ENCODE assay signal across 8 mouse cellular contexts in the genomic region with DNA sequence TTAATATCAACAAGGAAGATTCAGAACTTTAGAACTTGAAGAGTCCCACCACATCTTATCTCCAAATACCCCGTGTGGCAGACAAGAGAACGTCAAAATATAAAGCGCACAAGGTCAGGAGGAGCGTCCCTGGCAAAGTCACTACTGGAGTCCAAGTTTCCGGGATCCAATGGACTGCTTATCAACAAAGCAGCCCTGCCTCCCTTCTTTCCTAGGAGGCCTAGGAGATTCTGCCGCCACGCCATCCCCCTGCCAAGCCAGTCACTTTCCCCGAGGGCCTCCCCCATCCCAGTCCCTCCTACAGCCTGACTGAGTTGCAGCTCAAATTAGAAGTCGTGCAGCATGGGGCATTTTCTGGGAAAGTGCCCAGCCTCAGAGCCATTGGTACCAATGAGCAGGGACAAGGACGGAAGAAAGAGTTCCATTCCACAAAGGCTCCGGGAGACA. TPM values are rescaled to one million over a fixed set of nuclear protein-coding genes. Genes with fewer than 3 reads are reported as not detected.
DNase-seq lines count a peak whose midpoint lies in the region; ATAC-seq and TF ChIP-seq lines count a peak whose summit lies in the region.

No protein-coding gene starts in this region.

- no peaks in the 10 kb centered on the region for H3K9me3 ChIP-seq in megakaryocyte, embryonic 14.5 days
- no peaks in the 10 kb centered on the region for H3K9me3 ChIP-seq in embryonic facial prominence, embryonic 12.5 days
- H3K9me3 ChIP-seq in heart, embryonic 11.5 days (replicated peaks; ENCODE audit: control insufficient read depth, low read length): no peaks in the 10 kb centered on the region
- H3K9me3 ChIP-seq in kidney, postnatal 0 days (replicated peaks; ENCODE audit: low read length): no peaks in the 10 kb centered on the region
- H3K9me3 ChIP-seq in liver, embryonic 16.5 days (replicated peaks; ENCODE audit: control insufficient read depth, low read length): no peaks in the 10 kb centered on the region

- H3K27ac ChIP-seq in embryonic facial prominence, embryonic 12.5 days: 0 out of 2 replicates have a peak overlapping the region, but pooled peaks have one; percentile 32
- H3K27ac ChIP-seq in heart, embryonic 11.5 days (ENCODE audit: low read depth, low read length): peak overlapping the region; percentile 82
- H3K27ac ChIP-seq in kidney, postnatal 0 days: peak overlapping the region; percentile 79
- H3K27ac ChIP-seq in liver, embryonic 16.5 days (ENCODE audit: low read length): peak overlapping the region; percentile 78

- H3K4me2 ChIP-seq in embryonic facial prominence, embryonic 12.5 days (replicated peaks): peak overlapping the region; percentile 81
- peak overlapping the region; percentile 92 for H3K4me2 ChIP-seq in heart, embryonic 11.5 days
- peak overlapping the region; percentile 85 for H3K4me2 ChIP-seq in kidney, postnatal 0 days (ENCODE audit: low read length)
- peak overlapping the region; percentile 95 for H3K4me2 ChIP-seq in liver, embryonic 16.5 days (ENCODE audit: low read depth, low read length)

- peaks cover 2% of the 10 kb centered on the region for H3K36me3 ChIP-seq in megakaryocyte, embryonic 14.5 days (replicated peaks; ENCODE audit: low read length)
- no peaks in the 10 kb centered on the region for H3K36me3 ChIP-seq in embryonic facial prominence, embryonic 12.5 days
- H3K36me3 ChIP-seq in heart, embryonic 11.5 days (ENCODE audit: control insufficient read depth, insufficient read depth, low read length): no peaks in the 10 kb centered on the region
- H3K36me3 ChIP-seq in kidney, postnatal 0 days (ENCODE audit: insufficient read depth, low read length): no peaks in the 10 kb centered on the region
- no peaks in the 10 kb centered on the region for H3K36me3 ChIP-seq in liver, embryonic 16.5 days (ENCODE audit: control insufficient read depth, insufficient read depth)

- peak overlapping the region; percentile 99 for H3K4me3 ChIP-seq in megakaryocyte, embryonic 14.5 days (replicated peaks)
- H3K4me3 ChIP-seq in embryonic facial prominence, embryonic 12.5 days: peak overlapping the region; percentile 69
- peak overlapping the region; percentile 77 for H3K4me3 ChIP-seq in heart, embryonic 11.5 days (ENCODE audit: low read depth, low read length)
- peak overlapping the region; percentile 69 for H3K4me3 ChIP-seq in kidney, postnatal 0 days (replicated peaks; ENCODE audit: low read depth, low read length)
- H3K4me3 ChIP-seq in liver, embryonic 16.5 days (ENCODE audit: low read depth, low read length): peak overlapping the region; percentile 83

- no peak for ATAC-seq in megakaryocyte, adult 5-6 weeks (ENCODE audit: poor library complexity, severe bottlenecking)
- no peak for ATAC-seq in embryonic facial prominence, embryonic 12.5 days (ENCODE audit: insufficient number of reproducible peaks, insufficient read depth, low FRiP score, low TSS enrichment)
- ATAC-seq in heart, embryonic 11.5 days (replicated peaks; ENCODE audit: insufficient number of reproducible peaks, low FRiP score, low TSS enrichment): no peak
- ATAC-seq in kidney, postnatal 0 days (replicated peaks; ENCODE audit: low FRiP score, low read depth): no peak
- ATAC-seq in liver, embryonic 16.5 days (ENCODE audit: low read depth): no peak

- DNase-seq in kidney, postnatal 0 days (ENCODE audit: low spot score): peak; percentile 30
- DNase-seq in ovary, postnatal 36 days (ENCODE audit: low spot score): peak; percentile 49
- DNase-seq in urinary bladder, postnatal 14 days (ENCODE audit: low spot score): no peak

- no peaks in the 10 kb centered on the region for H3K27me3 ChIP-seq in megakaryocyte, embryonic 14.5 days (replicated peaks)
- no peaks in the 10 kb centered on the region for H3K27me3 ChIP-seq in embryonic facial prominence, embryonic 12.5 days
- no peaks in the 10 kb centered on the region for H3K27me3 ChIP-seq in heart, embryonic 11.5 days (ENCODE audit: control insufficient read depth, insufficient read depth, low read length)
- no peaks in the 10 kb centered on the region for H3K27me3 ChIP-seq in kidney, postnatal 0 days (ENCODE audit: insufficient read depth, low read length)
- no peaks in the 10 kb centered on the region for H3K27me3 ChIP-seq in liver, embryonic 16.5 days (ENCODE audit: control insufficient read depth, insufficient read depth, low read depth, low read length)

- TF ChIP-seq CTCF in kidney, postnatal 0 days (IDR thresholded peaks at IDR 0.05; ENCODE audit: low read depth): no peak

- H3K9ac ChIP-seq in embryonic facial prominence, embryonic 12.5 days: peak overlapping the region; percentile 69
- peak overlapping the region; percentile 82 for H3K9ac ChIP-seq in heart, embryonic 11.5 days (ENCODE audit: low read depth, low read length)
- peak overlapping the region; percentile 78 for H3K9ac ChIP-seq in kidney, postnatal 0 days (ENCODE audit: low read depth, low read length)
- peak overlapping the region; percentile 85 for H3K9ac ChIP-seq in liver, embryonic 16.5 days (ENCODE audit: low read depth, low read length)

- WGBS in embryonic facial prominence, embryonic 12.5 days: 24% methylated on average over 11 of the region's 11 CpGs
- WGBS in heart, embryonic 11.5 days (ENCODE audit: insufficient replicate concordance): 7% methylated on average over 11 of the region's 11 CpGs
- 15% methylated on average over 11 of the region's 11 CpGs for WGBS in kidney, postnatal 0 days
- 20% methylated on average over 11 of the region's 11 CpGs for WGBS in liver, embryonic 16.5 days (ENCODE audit: insufficient replicate concordance)

- H3K4me1 ChIP-seq in megakaryocyte, embryonic 14.5 days: peaks cover 42% of the 10 kb centered on the region
- peaks cover 10% of the 10 kb centered on the region for H3K4me1 ChIP-seq in embryonic facial prominence, embryonic 12.5 days
- H3K4me1 ChIP-seq in heart, embryonic 11.5 days (ENCODE audit: control insufficient read depth, insufficient read depth, low read length): peaks cover 15% of the 10 kb centered on the region
- H3K4me1 ChIP-seq in kidney, postnatal 0 days (replicated peaks; ENCODE audit: insufficient read depth, low read length): no peaks in the 10 kb centered on the region; the same call in 1 of the 2 replicates
- peaks cover 18% of the 10 kb centered on the region for H3K4me1 ChIP-seq in liver, embryonic 16.5 days (ENCODE audit: control insufficient read depth, low read depth, low read length)

RNA-seq across cellular contexts. Expression of a gene that starts 0.8 kb away (rescaled TPM):
- polyA plus RNA-seq in megakaryocyte, embryonic 14.5 days (2012; ENCODE audit: insufficient read depth, low replicate concordance): 9.4 and 30.4 TPM in 2 replicates
- total RNA-seq in megakaryocyte, adult 5-6 weeks (2015): 6.0 and 6.3 TPM in 2 replicates
- total RNA-seq in megakaryocyte, adult 5-6 weeks (2017): 4.3 and 6.1 TPM in 2 replicates
- 28.4 and 28.7 TPM in 2 replicates for polyA plus RNA-seq in embryonic facial prominence, embryonic 12.5 days (2016; fragmentation: Nextera tagmentation; extraction: Ambion mirVana)
- 14.7 and 16.0 TPM in 2 replicates for polyA plus RNA-seq in heart, embryonic 11.5 days (2014; fragmentation: Nextera tagmentation; extraction: Ambion mirVana)
- 27.9 and 29.9 TPM in 2 replicates for polyA plus RNA-seq in kidney, postnatal 0 days (2015; fragmentation: Nextera tagmentation; extraction: Ambion mirVana)
- polyA plus RNA-seq in liver, embryonic 16.5 days (2015; fragmentation: Nextera tagmentation; extraction: Ambion mirVana): 5.7 and 6.8 TPM in 2 replicates

RNA-seq across cellular contexts. Expression of a gene that starts 1.2 kb away (rescaled TPM):
- not detected in 2 replicates for polyA plus RNA-seq in megakaryocyte, embryonic 14.5 days (2012; ENCODE audit: insufficient read depth, low replicate concordance)
- total RNA-seq in megakaryocyte, adult 5-6 weeks (2015): 0.16 TPM in 1 of 2 replicates, not detected in the other
- total RNA-seq in megakaryocyte, adult 5-6 weeks (2017): 0.11 and 0.98 TPM in 2 replicates
- polyA plus RNA-seq in embryonic facial prominence, embryonic 12.5 days (2016; fragmentation: Nextera tagmentation; extraction: Ambion mirVana): 2.0 and 2.3 TPM in 2 replicates
- polyA plus RNA-seq in heart, embryonic 11.5 days (2014; fragmentation: Nextera tagmentation; extraction: Ambion mirVana): 1.9 TPM in 2 replicates
- 2.1 and 2.2 TPM in 2 replicates for polyA plus RNA-seq in kidney, postnatal 0 days (2015; fragmentation: Nextera tagmentation; extraction: Ambion mirVana)
- 0.39 and 0.50 TPM in 2 replicates for polyA plus RNA-seq in liver, embryonic 16.5 days (2015; fragmentation: Nextera tagmentation; extraction: Ambion mirVana)

Comparison
In these comparisons a context has a peak if more than half of its experiments do, and no peak if none do; other contexts are left out.
1. H3K27ac ChIP-seq: peak in every context shown above with its lines; median percentile 82 in heart, embryonic 11.5 days; 79 in kidney, postnatal 0 days; 78 in liver, embryonic 16.5 days; 32 in embryonic facial prominence, embryonic 12.5 days.